Mouse (Mus musculus) neural tube, embryonic 11.5 days (tissue): ENCODE measurements at regions not wholly inside any gene's neighbourhood (a gene's known extent, or its start where the extent isn't known, plus 50 kb on each side); places are given as distances from the start of the nearest gene placed in this dataset.

Experiments used
- ATAC-seq: fragments of 200-750 bp; cut with Nextera tagmentation; 2 replicates; pipeline ENCODE4 v1.8.0; 2017; ENCODE audit warnings: moderate number of reproducible peaks, mild to moderate bottlenecking, moderate TSS enrichment, moderate library complexity; ENCODE audit not compliant: insufficient read depth, low FRiP score, low TSS enrichment
- DNase-seq: peaks from one replicate; pipeline ENCODE4 v3.0.0-alpha.2; 2015; ENCODE audit warnings: low spot score
- H3K27ac ChIP-seq: fragments of 300-500 bp; sonication (generic); 2 replicates; pipeline ENCODE4 v1.5.1; 2014; ENCODE audit warnings: low read depth, mild to moderate bottlenecking, low read length
- H3K27me3 ChIP-seq: fragments of 300-500 bp; sonication (generic); 2 replicates; pipeline ENCODE4 v1.6.1; 2014; ENCODE audit warnings: mild to moderate bottlenecking, low read length, mixed read lengths; ENCODE audit not compliant: control insufficient read depth, insufficient read depth
- H3K36me3 ChIP-seq: fragments of 300-500 bp; sonication (generic); 2 replicates; pipeline ENCODE4 v1.6.1; 2014; ENCODE audit warnings: mild to moderate bottlenecking, low read length, moderate library complexity, mixed read lengths; ENCODE audit not compliant: control insufficient read depth, insufficient read depth
- H3K4me1 ChIP-seq: fragments of 300-500 bp; sonication (generic); 2 replicates; pipeline ENCODE4 v1.6.1; 2014; ENCODE audit warnings: low read length, mixed read lengths; ENCODE audit not compliant: control insufficient read depth, insufficient read depth
- H3K4me2 ChIP-seq: fragments of 300-500 bp; sonication (generic); 2 replicates; pipeline ENCODE4 v1.6.1; 2014; ENCODE audit warnings: low read depth, mild to moderate bottlenecking, moderate library complexity
- H3K4me3 ChIP-seq: fragments of 300-500 bp; sonication (generic); 2 replicates; pipeline ENCODE4 v1.5.1; 2014; ENCODE audit warnings: low read depth, low read length
- H3K9ac ChIP-seq: fragments of 300-500 bp; sonication (generic); 2 replicates; pipeline ENCODE4 v1.6.1; 2014; ENCODE audit warnings: mild to moderate bottlenecking, low read length
- H3K9me3 ChIP-seq: fragments of 300-500 bp; sonication (generic); 2 replicates; pipeline ENCODE4 v1.6.1; 2016; ENCODE audit warnings: low read length; ENCODE audit not compliant: control insufficient read depth
- WGBS: fragments of 180-500 bp; shearing (Covaris S2); extraction: QIAGEN DNeasy Blood & Tissue Kit; methylation state at CpG from one replicate; pipeline ENCODE4 v1.1.7; 2014; 5-methylcytosine and 5-hydroxymethylcytosine counted together

- H3K27ac ChIP-seq, result no peak overlapping the region
- DNase-seq (no peak), ATAC-seq (no peak)
- no peaks in the 10 kb centered on the region for H3K36me3 ChIP-seq
- no peaks in the 10 kb centered on the region for H3K9me3 ChIP-seq
- no peaks in the 10 kb centered on the region for H3K4me1 ChIP-seq
- 88% methylated on average over 4 of the region's 4 CpGs for WGBS
- no peak overlapping the region for H3K4me3 ChIP-seq
- no peak overlapping the region for H3K4me2 ChIP-seq
- no peak overlapping the region for H3K9ac ChIP-seq
- H3K27me3 ChIP-seq, result no peaks in the 10 kb centered on the region
These were observed 145.2 kb upstream of the Lemd2 start for GRCm38 (mm10) chr17:27349432-27349831.

- Histone ChIP-seq H3K36me3 (no peaks in the 10 kb centered on the region), H3K4me1 (0 out of 2 replicates have a peak, but pooled peaks cover under 1% of the 10 kb centered on the region), H3K4me3 (no peak overlapping the region), H3K9me3 (no peaks in the 10 kb centered on the region), H3K9ac (no peak overlapping the region), H3K27ac (no peak overlapping the region), H3K4me2 (no peak overlapping the region), H3K27me3 (no peaks in the 10 kb centered on the region)
- no peak for ATAC-seq
- 67% methylated on average over 12 of the region's 14 CpGs for WGBS
- DNase-seq, result no peak
These were observed 138.0 kb upstream of the Lemd2 start for GRCm38 (mm10) chr17:27341952-27342890.

GRCm38 (mm10) chr17:27339823-27340222 lies 135.6 kb upstream of the Lemd2 start:
- H3K9ac ChIP-seq, result no peak overlapping the region
- DNase-seq (no peak), ATAC-seq (no peak)
- WGBS, result 91% methylated on average over 3 of the region's 3 CpGs
- no peaks in the 10 kb centered on the region for H3K9me3 ChIP-seq
- peaks cover 7% of the 10 kb centered on the region; the same call in 1 of the 2 replicates for H3K4me1 ChIP-seq
- H3K36me3 ChIP-seq, result no peaks in the 10 kb centered on the region
- H3K27ac ChIP-seq, result no peak overlapping the region
- no peaks in the 10 kb centered on the region for H3K27me3 ChIP-seq
- no peak overlapping the region for H3K4me2 ChIP-seq
- no peak overlapping the region for H3K4me3 ChIP-seq

GRCm38 (mm10) chr17:27339261-27339660 lies 135.0 kb upstream of the Lemd2 start:
- no peak overlapping the region for H3K9ac ChIP-seq
- no peaks in the 10 kb centered on the region for H3K9me3 ChIP-seq
- no peaks in the 10 kb centered on the region for H3K36me3 ChIP-seq
- ATAC-seq, result no peak
- peaks cover 7% of the 10 kb centered on the region; the same call in 1 of the 2 replicates for H3K4me1 ChIP-seq
- no peak for DNase-seq
- no peak overlapping the region for H3K27ac ChIP-seq
- 33% methylated on average over 2 of the region's 2 CpGs for WGBS
- no peak overlapping the region for H3K4me3 ChIP-seq
- no peaks in the 10 kb centered on the region for H3K27me3 ChIP-seq
- H3K4me2 ChIP-seq, result no peak overlapping the region

GRCm38 (mm10) chr17:27335621-27336020 lies 131.4 kb upstream of the Lemd2 start:
- H3K4me1 ChIP-seq, result peaks cover 7% of the 10 kb centered on the region; the same call in 1 of the 2 replicates
- ATAC-seq (no peak), DNase-seq (no peak)
- H3K27me3 ChIP-seq, result no peaks in the 10 kb centered on the region
- no peak overlapping the region for H3K4me3 ChIP-seq
- H3K9ac ChIP-seq, result no peak overlapping the region
- H3K36me3 ChIP-seq, result no peaks in the 10 kb centered on the region
- 51% methylated on average over 4 of the region's 4 CpGs for WGBS
- no peaks in the 10 kb centered on the region for H3K9me3 ChIP-seq
- H3K4me2 ChIP-seq, result no peak overlapping the region
- H3K27ac ChIP-seq, result no peak overlapping the region

- no peaks in the 10 kb centered on the region for H3K9me3 ChIP-seq
- H3K9ac ChIP-seq, result no peak overlapping the region
- H3K4me2 ChIP-seq, result no peak overlapping the region
- H3K27me3 ChIP-seq, result no peaks in the 10 kb centered on the region
- WGBS, result 81% methylated on average over 16 of the region's 16 CpGs
- DNase-seq, result no peak
- no peak overlapping the region for H3K4me3 ChIP-seq
- no peak for ATAC-seq
- peaks cover 7% of the 10 kb centered on the region; the same call in 1 of the 2 replicates for H3K4me1 ChIP-seq
- no peaks in the 10 kb centered on the region for H3K36me3 ChIP-seq
- no peak overlapping the region for H3K27ac ChIP-seq
These were observed 129.3 kb upstream of the Lemd2 start for GRCm38 (mm10) chr17:27333593-27333992.

- no peak overlapping the region for H3K27ac ChIP-seq
- peaks cover 7% of the 10 kb centered on the region; the same call in 1 of the 2 replicates for H3K4me1 ChIP-seq
- no peaks in the 10 kb centered on the region for H3K27me3 ChIP-seq
- H3K9ac ChIP-seq, result no peak overlapping the region
- no peak overlapping the region for H3K4me2 ChIP-seq
- H3K36me3 ChIP-seq, result no peaks in the 10 kb centered on the region
- ATAC-seq, result no peak
- DNase-seq, result no peak
- H3K9me3 ChIP-seq, result no peaks in the 10 kb centered on the region
- H3K4me3 ChIP-seq, result no peak overlapping the region
- 86% methylated on average over 6 of the region's 6 CpGs for WGBS
These were observed 128.9 kb upstream of the Lemd2 start for GRCm38 (mm10) chr17:27333141-27333540.

GRCm38 (mm10) chr17:27332076-27332475 lies 127.8 kb upstream of the Lemd2 start:
- Histone ChIP-seq H3K27me3 (no peaks in the 10 kb centered on the region), H3K36me3 (no peaks in the 10 kb centered on the region), H3K4me3 (no peak overlapping the region), H3K4me1 (peaks cover 5% of the 10 kb centered on the region; the same call in 1 of the 2 replicates), H3K27ac (no peak overlapping the region), H3K9me3 (no peaks in the 10 kb centered on the region), H3K9ac (no peak overlapping the region), H3K4me2 (no peak overlapping the region)
- DNase-seq (no peak), ATAC-seq (no peak)
- WGBS, result 90% methylated on average over 4 of the region's 4 CpGs

GRCm38 (mm10) chr17:27331630-27332029 lies 127.4 kb upstream of the Lemd2 start:
- H3K9ac ChIP-seq, result no peak overlapping the region

More at GRCm38 (mm10) chr17:27331630-27332029, 127.4 kb upstream of the Lemd2 start:
- H3K4me3 ChIP-seq, result no peak overlapping the region
- no peaks in the 10 kb centered on the region for H3K36me3 ChIP-seq
- DNase-seq (no peak), ATAC-seq (no peak)
- H3K4me1 ChIP-seq, result 0 out of 2 replicates have a peak, but pooled peaks cover 2% of the 10 kb centered on the region
- no peaks in the 10 kb centered on the region for H3K27me3 ChIP-seq
- H3K4me2 ChIP-seq, result no peak overlapping the region
- no peak overlapping the region for H3K27ac ChIP-seq
- no peaks in the 10 kb centered on the region for H3K9me3 ChIP-seq
- 83% methylated on average over 5 of the region's 5 CpGs for WGBS
